Mouse (Mus musculus): ENCODE measurements around the gene Grcc10. TPM values are rescaled to one million over a fixed set of nuclear protein-coding genes. Genes with fewer than 3 reads are reported as not detected.

Gene Grcc10
- polyA plus RNA-seq, 1 experiment, result 329 TPM

DNA sequence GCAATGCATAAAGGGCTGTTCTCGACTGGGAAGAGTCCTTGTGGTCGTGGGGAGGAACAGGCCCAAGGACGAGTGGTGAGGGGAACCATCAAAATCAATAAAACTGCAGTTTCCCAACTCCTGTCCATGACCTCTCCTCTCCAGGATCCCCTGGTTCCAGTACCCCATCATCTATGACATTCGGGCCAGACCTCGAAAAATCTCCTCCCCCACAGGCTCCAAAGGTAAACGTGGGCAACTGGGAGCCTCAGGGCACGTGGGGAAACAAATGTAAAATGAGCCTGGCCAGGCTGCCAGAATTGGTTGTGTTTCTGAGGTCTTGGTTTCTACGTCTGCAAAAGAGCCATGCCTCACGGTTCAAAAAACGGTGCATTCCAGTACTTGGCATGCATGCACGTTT lies 28.3 kb downstream of the Grcc10 start:
- H3K27me3 ChIP-seq (ENCODE audit: control insufficient read depth, insufficient read depth, low read length), result no peaks in the 10 kb centered on the region
- H3K4me1 ChIP-seq (ENCODE audit: control insufficient read depth, insufficient read depth, low read length), result peaks cover 20% of the 10 kb centered on the region
- no peak for DNase-seq
- TF ChIP-seq POLR2A (IDR thresholded peaks at IDR 0.05; ENCODE audit: borderline replicate concordance, insufficient read depth, low read length) (no peak), CTCF (IDR thresholded peaks at IDR 0.05; ENCODE audit: borderline replicate concordance, insufficient read depth, low read depth, low read length) (no peak)
- H3K4me3 ChIP-seq (replicated peaks; ENCODE audit: insufficient read depth, low read depth, low read length), result peak overlapping the region; percentile 93
- WGBS, result 6% methylated on average over 11 of the region's 11 CpGs
- no peak overlapping the region for H3K27ac ChIP-seq (ENCODE audit: insufficient read depth, low read length)

DNA sequence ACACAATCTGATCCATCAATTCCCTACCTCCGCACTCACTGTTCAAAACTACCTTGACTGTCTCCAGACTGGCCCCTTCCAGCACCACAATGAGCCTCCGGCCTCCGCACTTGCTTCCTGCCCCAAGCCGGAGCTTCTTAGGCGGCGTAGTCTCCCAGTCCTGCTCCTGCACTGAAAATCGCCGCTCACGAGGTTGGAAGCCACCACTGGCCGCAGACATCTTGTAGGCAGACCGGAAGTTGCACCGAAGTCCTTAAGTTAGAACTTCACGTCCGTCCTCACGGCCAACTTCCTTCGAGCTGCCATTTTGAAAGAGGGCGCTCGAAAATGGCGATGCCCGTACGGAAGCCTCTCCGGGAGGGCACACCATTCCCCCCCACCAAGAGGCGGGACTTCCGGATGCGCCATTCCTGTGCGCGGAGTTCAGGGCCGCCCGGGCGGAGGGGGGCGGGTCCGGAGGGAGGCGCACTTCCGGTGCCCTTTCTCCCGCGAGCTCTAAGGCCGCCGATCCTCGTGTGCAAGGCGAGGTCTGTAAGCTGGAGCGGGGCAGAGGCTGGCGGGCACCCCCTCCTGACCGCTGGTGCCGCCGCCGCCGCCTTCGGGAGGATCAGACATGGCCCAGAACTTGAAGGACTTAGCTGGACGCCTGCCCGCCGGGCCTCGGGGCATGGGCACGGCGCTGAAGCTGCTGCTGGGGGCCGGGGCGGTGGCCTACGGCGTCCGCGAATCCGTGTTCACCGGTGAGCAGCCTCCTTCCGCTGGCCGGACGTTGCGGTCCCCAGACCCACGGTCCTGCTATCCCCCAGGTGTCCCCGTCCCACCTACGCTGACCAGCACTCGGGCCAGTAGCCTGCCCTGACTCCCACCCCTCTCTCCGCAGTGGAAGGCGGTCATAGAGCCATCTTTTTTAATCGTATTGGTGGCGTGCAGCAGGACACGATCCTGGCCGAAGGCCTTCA lies 29.1 kb downstream of the Grcc10 start, which contains the start of the genes Emg1 and Phb2:
Gene Emg1, minus strand, starts transcription at position 355 of the 959 bp plus-strand sequence.
Gene Phb2, plus strand, starts transcription at position 513 of the 959 bp plus-strand sequence.
- under 1% methylated on average over 76 of the region's 76 CpGs for WGBS
- peak within 1 kb of the TSS; percentile 93 for H3K4me3 ChIP-seq (replicated peaks; ENCODE audit: insufficient read depth, low read depth, low read length)
- no peaks in the 10 kb centered on the region for H3K27me3 ChIP-seq (ENCODE audit: control insufficient read depth, insufficient read depth, low read length)
- peak; percentile 97 to 98 for DNase-seq
- peak within 1 kb of the TSS; percentile 77 for H3K27ac ChIP-seq (ENCODE audit: insufficient read depth, low read length)
- H3K4me1 ChIP-seq (ENCODE audit: control insufficient read depth, insufficient read depth, low read length), result peaks cover 20% of the 10 kb centered on the region
- no peak for TF ChIP-seq CTCF (IDR thresholded peaks at IDR 0.05; ENCODE audit: borderline replicate concordance, insufficient read depth, low read depth, low read length)
- peak; percentile 35; the same call in 1 of the 2 replicates for TF ChIP-seq POLR2A (IDR thresholded peaks at IDR 0.05; ENCODE audit: borderline replicate concordance, insufficient read depth, low read length)

DNA sequence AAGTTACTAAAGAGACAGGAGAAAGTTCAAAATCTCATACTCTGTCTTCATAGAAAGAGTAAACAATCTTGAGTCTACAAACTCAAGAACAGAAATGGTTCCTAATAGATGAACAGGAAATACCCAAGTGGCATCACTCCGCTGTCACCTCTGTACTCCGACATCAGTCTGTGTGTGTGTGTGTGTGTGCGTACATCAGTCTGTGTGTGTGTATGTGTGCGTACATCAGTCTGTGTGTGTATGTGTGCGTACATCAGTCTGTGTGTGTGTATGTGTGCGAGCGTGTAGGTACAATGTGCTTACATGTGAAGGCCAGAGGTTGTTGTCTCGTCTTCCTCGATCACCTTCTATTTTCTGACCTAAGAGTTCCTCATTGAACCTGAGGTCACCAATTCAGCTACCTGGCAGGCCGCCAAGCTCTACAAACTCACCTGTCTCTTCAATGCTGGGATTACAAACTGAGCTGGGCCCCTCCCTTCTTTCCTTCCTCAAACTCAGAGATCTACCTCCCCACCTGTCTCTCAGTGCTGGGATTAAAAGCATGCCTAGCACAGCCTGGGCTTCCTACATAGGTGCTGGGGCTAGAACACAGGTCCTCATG lies 32.8 kb downstream of the Grcc10 start:
- Histone ChIP-seq H3K4me1 (ENCODE audit: control insufficient read depth, insufficient read depth, low read length) (peaks cover 15% of the 10 kb centered on the region), H3K27ac (ENCODE audit: insufficient read depth, low read length) (no peak overlapping the region), H3K4me3 (replicated peaks; ENCODE audit: insufficient read depth, low read depth, low read length) (no peak overlapping the region), H3K27me3 (ENCODE audit: control insufficient read depth, insufficient read depth, low read length) (no peaks in the 10 kb centered on the region)
- DNase-seq, result no peak
- TF ChIP-seq POLR2A (IDR thresholded peaks at IDR 0.05; ENCODE audit: borderline replicate concordance, insufficient read depth, low read length) (no peak), CTCF (IDR thresholded peaks at IDR 0.05; ENCODE audit: borderline replicate concordance, insufficient read depth, low read depth, low read length) (no peak)
- WGBS, result 91% methylated on average over 10 of the region's 10 CpGs

DNA sequence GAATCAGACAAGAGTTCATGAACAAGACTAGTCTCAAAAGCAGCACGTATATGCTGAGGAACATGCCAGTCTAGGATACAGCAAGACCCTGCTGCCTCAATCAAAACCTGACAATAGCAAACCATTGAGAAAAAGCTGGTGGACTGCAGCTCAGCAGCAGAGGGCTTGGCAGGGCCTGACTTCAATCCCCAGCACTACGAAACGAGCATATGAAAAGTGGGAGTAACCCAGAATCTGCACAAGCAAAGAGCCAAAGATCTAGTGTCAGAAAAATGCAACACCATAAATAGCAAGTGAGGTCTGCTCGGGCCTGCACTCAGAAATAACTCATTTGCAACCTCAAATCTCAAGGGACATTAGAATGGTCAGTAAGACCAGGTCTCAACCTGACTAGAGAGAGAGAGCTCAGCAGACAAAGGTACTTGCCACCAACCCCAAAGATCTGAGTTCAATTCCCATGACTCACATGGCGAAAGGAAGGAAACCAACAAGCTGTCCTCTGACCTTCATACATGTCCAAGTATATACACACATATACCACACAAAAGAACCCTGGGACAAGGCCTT lies 35.0 kb downstream of the Grcc10 start:
- TF ChIP-seq CTCF (IDR thresholded peaks at IDR 0.05; ENCODE audit: borderline replicate concordance, insufficient read depth, low read depth, low read length) (no peak), POLR2A (IDR thresholded peaks at IDR 0.05; ENCODE audit: borderline replicate concordance, insufficient read depth, low read length) (no peak)
- no peak for DNase-seq
- no peaks in the 10 kb centered on the region for H3K27me3 ChIP-seq (ENCODE audit: control insufficient read depth, insufficient read depth, low read length)
- H3K4me3 ChIP-seq (replicated peaks; ENCODE audit: insufficient read depth, low read depth, low read length), result no peak overlapping the region
- peaks cover 13% of the 10 kb centered on the region for H3K4me1 ChIP-seq (ENCODE audit: control insufficient read depth, insufficient read depth, low read length)
- WGBS, result 55% methylated on average over 5 of the region's 5 CpGs
- H3K27ac ChIP-seq (ENCODE audit: insufficient read depth, low read length), result no peak overlapping the region

DNA sequence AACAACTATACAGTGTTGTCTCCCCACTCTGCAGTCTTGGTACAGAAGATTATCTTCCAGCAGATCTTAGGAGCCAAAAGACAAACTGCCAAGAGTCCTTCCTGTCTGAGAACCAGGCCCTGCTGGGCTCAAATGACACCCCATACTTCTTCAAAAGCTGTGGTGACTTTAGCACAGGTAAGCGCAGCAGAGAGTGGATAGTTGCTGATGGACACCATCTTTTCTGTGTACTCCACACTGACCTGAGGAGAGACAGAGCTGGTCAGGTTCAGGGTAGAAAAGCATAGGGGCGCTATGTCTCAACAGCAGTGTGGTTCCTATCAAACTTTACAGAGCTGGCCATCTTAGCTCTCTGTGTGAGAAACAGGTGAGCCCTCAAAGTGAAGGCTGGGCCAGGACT lies 36.8 kb downstream of the Grcc10 start:
- no peak overlapping the region for H3K27ac ChIP-seq (ENCODE audit: insufficient read depth, low read length)
- no peak overlapping the region for H3K4me3 ChIP-seq (replicated peaks; ENCODE audit: insufficient read depth, low read depth, low read length)
- H3K4me1 ChIP-seq (ENCODE audit: control insufficient read depth, insufficient read depth, low read length), result peaks cover 21% of the 10 kb centered on the region
- WGBS, result 93% methylated on average over 2 of the region's 2 CpGs
- no peaks in the 10 kb centered on the region for H3K27me3 ChIP-seq (ENCODE audit: control insufficient read depth, insufficient read depth, low read length)
- TF ChIP-seq POLR2A (IDR thresholded peaks at IDR 0.05; ENCODE audit: borderline replicate concordance, insufficient read depth, low read length) (no peak), CTCF (IDR thresholded peaks at IDR 0.05; ENCODE audit: borderline replicate concordance, insufficient read depth, low read depth, low read length) (no peak)
- DNase-seq, result no peak

DNA sequence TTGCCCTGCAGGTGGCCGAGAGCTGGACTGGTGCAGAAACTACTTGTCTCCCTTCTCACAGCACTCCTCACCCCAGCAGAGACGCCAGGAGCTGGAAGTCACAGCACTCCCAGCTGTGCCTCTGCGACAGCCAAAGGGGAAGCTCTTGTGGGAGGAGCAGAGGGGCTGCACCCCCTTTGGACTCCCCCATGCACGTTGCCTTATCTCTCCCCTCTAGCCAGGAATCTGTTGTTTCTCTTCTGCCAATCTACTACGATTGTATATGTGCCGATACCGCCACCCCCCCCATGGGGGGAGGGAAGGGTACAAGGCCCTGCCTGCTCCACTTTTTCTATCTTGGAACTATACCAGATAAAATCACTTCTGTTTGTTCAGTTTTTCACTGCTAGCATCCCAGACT lies 37.4 kb downstream of the Grcc10 start:
- TF ChIP-seq POLR2A (IDR thresholded peaks at IDR 0.05; ENCODE audit: borderline replicate concordance, insufficient read depth, low read length) (no peak), CTCF (IDR thresholded peaks at IDR 0.05; ENCODE audit: borderline replicate concordance, insufficient read depth, low read depth, low read length) (no peak)
- DNase-seq, result no peak
- H3K4me3 ChIP-seq (replicated peaks; ENCODE audit: insufficient read depth, low read depth, low read length), result no peak overlapping the region
- H3K4me1 ChIP-seq (ENCODE audit: control insufficient read depth, insufficient read depth, low read length), result peaks cover 22% of the 10 kb centered on the region
- 61% methylated on average over 7 of the region's 7 CpGs for WGBS
- H3K27me3 ChIP-seq (ENCODE audit: control insufficient read depth, insufficient read depth, low read length), result no peaks in the 10 kb centered on the region
- no peak overlapping the region for H3K27ac ChIP-seq (ENCODE audit: insufficient read depth, low read length)

DNA sequence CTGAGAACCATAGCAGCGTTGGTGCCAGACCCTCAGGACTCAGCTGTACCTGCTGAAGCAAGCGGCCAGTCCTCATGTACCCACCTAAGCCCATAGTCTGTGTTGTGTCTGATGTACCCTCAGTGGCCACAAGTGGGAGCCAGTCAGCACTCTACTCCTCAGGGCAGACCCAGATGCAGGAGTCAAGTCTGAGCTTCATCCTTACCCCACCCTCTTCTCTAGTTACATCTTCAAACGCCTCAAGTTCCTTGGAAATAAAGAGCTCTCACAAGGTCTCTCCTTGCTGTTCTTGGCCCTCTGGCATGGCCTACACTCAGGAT lies 38.4 kb downstream of the Grcc10 start:
- H3K4me1 ChIP-seq (ENCODE audit: control insufficient read depth, insufficient read depth, low read length), result peaks cover 16% of the 10 kb centered on the region
- peak; percentile 64 to 74 for DNase-seq
- no peaks in the 10 kb centered on the region for H3K27me3 ChIP-seq (ENCODE audit: control insufficient read depth, insufficient read depth, low read length)
- TF ChIP-seq CTCF (IDR thresholded peaks at IDR 0.05; ENCODE audit: borderline replicate concordance, insufficient read depth, low read depth, low read length), result peak; percentile 85
- TF ChIP-seq POLR2A (IDR thresholded peaks at IDR 0.05; ENCODE audit: borderline replicate concordance, insufficient read depth, low read length), result no peak
- WGBS, result 42% methylated on average over 3 of the region's 3 CpGs
- no peak overlapping the region for H3K4me3 ChIP-seq (replicated peaks; ENCODE audit: insufficient read depth, low read depth, low read length)
- no peak overlapping the region for H3K27ac ChIP-seq (ENCODE audit: insufficient read depth, low read length)

Data from cerebellum, adult 2 months (tissue).